Mouse (Mus musculus): ENCODE results near the gene Endod1. TPM values are rescaled to one million over a fixed set of nuclear protein-coding genes. Genes with fewer than 3 reads are reported as not detected.

Endod1 gene
- polyA plus RNA-seq, 1 experiment from 2014 or later = 26.3 TPM

Other genes with a start within 250 kb of the Endod1 start
- 13.1 and 16.3 TPM in 2 replicates for gene Sesn3, start 106.4 kb downstream of the Endod1 start, polyA plus RNA-seq (2015; fragmentation: Nextera tagmentation; extraction: Ambion mirVana)
- 0.23 and 0.35 TPM in 2 replicates for gene Kdm4d, start 119.0 kb upstream of the Endod1 start, polyA plus RNA-seq (2015; fragmentation: Nextera tagmentation; extraction: Ambion mirVana)
- 132 and 154 TPM in 2 replicates for gene Cwc15, start 119.1 kb upstream of the Endod1 start, polyA plus RNA-seq (2015; fragmentation: Nextera tagmentation; extraction: Ambion mirVana)